In genomic region chr2:168580295-168580915, GRCm38 (mm10) we compare ENCODE assay signal across 10 mouse cellular contexts. TPM values are rescaled to one million over a fixed set of nuclear protein-coding genes. Genes with fewer than 3 reads are reported as not detected.
DNase-seq lines count a peak whose midpoint lies in the region; ATAC-seq lines count a peak whose summit lies in the region.
"Had no signal": no experiment of that assay in that cellular context is flagged by ENCODE, and none has a peak within 500 bp of the region (broad histone marks: within the 10 kb centered on the region; RNA-seq: fewer than 3 reads in every experiment).

No protein-coding gene starts in this region.

- no peak overlapping the region for H3K4me3 ChIP-seq in heart, embryonic 12.5 days
- H3K4me3 ChIP-seq in lung, embryonic 15.5 days: no peak overlapping the region
- H3K4me3 ChIP-seq in embryonic facial prominence, embryonic 10.5 days: peak overlapping the region; percentile 1; the same call in 1 of the 2 replicates
- H3K4me3 ChIP-seq in stomach, embryonic 15.5 days (replicated peaks): no peak overlapping the region

- H3K36me3 ChIP-seq in heart, embryonic 12.5 days: no peaks in the 10 kb centered on the region
- no peaks in the 10 kb centered on the region for H3K36me3 ChIP-seq in lung, embryonic 15.5 days
- H3K36me3 ChIP-seq in embryonic facial prominence, embryonic 10.5 days (replicated peaks): no peaks in the 10 kb centered on the region
- H3K36me3 ChIP-seq in stomach, embryonic 15.5 days: no peaks in the 10 kb centered on the region
- H3K36me3 ChIP-seq: G1E had no signal

- peak overlapping the region; percentile 46 for H3K4me2 ChIP-seq in heart, embryonic 12.5 days
- H3K4me2 ChIP-seq in lung, embryonic 15.5 days: peak overlapping the region; percentile 17; the same call in 1 of the 2 replicates
- peak overlapping the region; percentile 16 for H3K4me2 ChIP-seq in stomach, embryonic 15.5 days

- no peaks in the 10 kb centered on the region for H3K27me3 ChIP-seq in heart, embryonic 12.5 days (replicated peaks)
- H3K27me3 ChIP-seq in lung, embryonic 15.5 days: peaks cover 8% of the 10 kb centered on the region
- peaks cover 24% of the 10 kb centered on the region for H3K27me3 ChIP-seq in embryonic facial prominence, embryonic 10.5 days (replicated peaks; ENCODE audit: low read depth, poor library complexity, severe bottlenecking)
- H3K27me3 ChIP-seq in stomach, embryonic 15.5 days (replicated peaks): no peaks in the 10 kb centered on the region

- 48% methylated on average over 22 of the region's 22 CpGs for WGBS in heart, embryonic 12.5 days
- 47% methylated on average over 22 of the region's 22 CpGs for WGBS in lung, embryonic 15.5 days
- WGBS in embryonic facial prominence, embryonic 10.5 days: 43% methylated on average over 22 of the region's 22 CpGs
- WGBS in stomach, embryonic 15.5 days: 47% methylated on average over 22 of the region's 22 CpGs

- peaks cover 82% of the 10 kb centered on the region for H3K4me1 ChIP-seq in heart, embryonic 12.5 days (replicated peaks)
- H3K4me1 ChIP-seq in lung, embryonic 15.5 days: peaks cover 43% of the 10 kb centered on the region
- H3K4me1 ChIP-seq in embryonic facial prominence, embryonic 10.5 days: peaks cover 68% of the 10 kb centered on the region
- peaks cover 39% of the 10 kb centered on the region for H3K4me1 ChIP-seq in stomach, embryonic 15.5 days

- H3K9me3 ChIP-seq in heart, embryonic 12.5 days (replicated peaks): no peaks in the 10 kb centered on the region
- no peaks in the 10 kb centered on the region for H3K9me3 ChIP-seq in lung, embryonic 15.5 days
- no peaks in the 10 kb centered on the region for H3K9me3 ChIP-seq in embryonic facial prominence, embryonic 10.5 days
- no peaks in the 10 kb centered on the region for H3K9me3 ChIP-seq in stomach, embryonic 15.5 days

- no peak overlapping the region; the same call in 1 of the 2 replicates for H3K27ac ChIP-seq in heart, embryonic 12.5 days (ENCODE audit: poor library complexity, severe bottlenecking)
- H3K27ac ChIP-seq in lung, embryonic 15.5 days: no peak overlapping the region
- H3K27ac ChIP-seq in embryonic facial prominence, embryonic 10.5 days (replicated peaks): peak overlapping the region; percentile 65
- no peak overlapping the region for H3K27ac ChIP-seq in stomach, embryonic 15.5 days

- H3K9ac ChIP-seq in heart, embryonic 12.5 days: peak overlapping the region; percentile 19; the same call in 1 of the 2 replicates
- no peak overlapping the region for H3K9ac ChIP-seq in lung, embryonic 15.5 days
- no peak overlapping the region for H3K9ac ChIP-seq in stomach, embryonic 15.5 days

- ATAC-seq in heart, embryonic 12.5 days (ENCODE audit: insufficient number of reproducible peaks, low FRiP score): no peak
- no peak for ATAC-seq in lung, embryonic 15.5 days (ENCODE audit: borderline replicate concordance, extremely low read depth, low FRiP score, low TSS enrichment)
- ATAC-seq in stomach, embryonic 15.5 days (ENCODE audit: insufficient read depth, low FRiP score, low read depth): no peak

- no peak for DNase-seq in heart, adult 18-20 months
- no peak for DNase-seq in lung, postnatal 36 days
- DNase-seq in embryonic facial prominence, embryonic 10.5 days (ENCODE audit: low spot score): peak; percentile 22
- DNase-seq in layer of hippocampus, postnatal 10 days (ENCODE audit: low spot score in 2 of 2): no peak
- DNase-seq in right cerebral cortex, postnatal 36 days (ENCODE audit: low spot score in 2 of 2): no peak
- DNase-seq: lung, postnatal 4 days had no signal

RNA-seq across cellular contexts. Expression of gene Nfatc2, which starts 21.1 kb away (rescaled TPM):
- polyA plus RNA-seq in heart, embryonic 12.5 days (2016; fragmentation: Nextera tagmentation; extraction: Ambion mirVana): 9.9 and 12.5 TPM in 2 replicates
- 10 to 100 TPM in 1 of 2 experiments, 1 to 10 TPM in 1; 8.7 to 10.1 TPM for total RNA-seq in heart, adult 18-20 months (2021)
- 1.2 and 1.8 TPM in 2 replicates for polyA plus RNA-seq in lung, embryonic 15.5 days (2015; fragmentation: Nextera tagmentation; extraction: Ambion mirVana)
- polyA plus RNA-seq in embryonic facial prominence, embryonic 10.5 days (2016; fragmentation: Nextera tagmentation; extraction: Ambion mirVana): 0.45 and 0.66 TPM in 2 replicates
- 3.6 and 3.9 TPM in 2 replicates for polyA plus RNA-seq in stomach, embryonic 15.5 days (2015; fragmentation: Nextera tagmentation; extraction: Ambion mirVana)
- total RNA-seq in layer of hippocampus, postnatal 10 days (2021): 10 to 100 TPM; 18.6 to 20.5 TPM
- polyA plus RNA-seq: G1E had no signal
